Mouse (Mus musculus) kidney, adult 9 months (tissue): ENCODE results near the gene Kantr.

ENCODE experiments used
- DNase-seq: peaks from one replicate; pipeline ENCODE4 v3.0.0; 2022

Kantr gene

GRCm38 (mm10) chrX:152271189-152271588, 56.1 kb downstream of the Kantr start:
- DNase-seq: no peak
